Mouse (Mus musculus) cerebellum, adult 8-10 months (tissue): ENCODE data around the gene Msln.
"Not testable (repeated sequence)": the region's sequence is repeated elsewhere in the genome, so short reads cannot be mapped to it uniquely, and the experiment has no call there.

Experiments
- DNase-seq: peaks from one replicate; pipeline ENCODE4 v3.0.0; 2022

The Msln gene

DNA sequence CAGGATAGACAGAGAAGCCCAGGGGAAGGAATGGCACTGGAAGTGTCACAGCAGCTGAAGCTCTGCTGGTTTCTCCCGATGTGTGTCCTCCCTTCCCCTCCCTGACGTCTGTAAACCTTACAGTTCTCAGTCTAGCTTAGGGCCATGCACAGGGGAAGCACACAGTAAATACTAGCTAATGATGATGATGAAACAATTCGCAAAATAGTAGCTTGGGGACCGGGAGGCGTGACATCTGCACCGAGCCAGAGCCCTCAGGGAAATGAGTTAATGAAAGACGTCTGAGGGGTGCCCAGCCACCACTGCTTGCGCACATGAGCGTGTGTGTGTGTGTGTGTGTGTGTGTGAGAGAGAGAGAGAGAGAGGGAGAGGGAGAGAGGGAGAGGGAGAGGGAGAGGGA is 15.2 kb upstream of the Msln start:
- DNase-seq = no peak

GRCm38 (mm10) chr17:25765886-25766285 is 11.7 kb upstream of the Msln start:
- no peak for DNase-seq

DNA sequence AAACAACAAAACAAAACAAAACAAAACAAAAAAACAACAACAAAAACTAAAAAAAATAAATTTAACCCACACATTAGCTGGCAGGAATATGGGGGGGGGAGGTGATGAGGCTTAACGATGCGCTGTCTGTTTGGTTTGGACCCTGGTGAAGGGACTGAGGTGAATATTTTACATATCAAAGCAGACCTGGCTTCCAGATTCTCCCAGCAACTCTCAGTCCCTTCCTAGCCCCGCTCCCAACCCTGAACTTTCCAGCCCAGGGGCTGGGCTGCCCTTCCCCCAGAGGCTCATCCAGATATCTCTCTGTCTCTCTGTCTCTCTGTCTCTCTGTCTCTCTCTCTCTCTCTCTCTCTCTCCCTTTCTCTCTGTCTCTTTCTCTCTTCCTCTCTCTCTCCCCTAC is 8.4 kb upstream of the Msln start:
- no peak for DNase-seq

DNA sequence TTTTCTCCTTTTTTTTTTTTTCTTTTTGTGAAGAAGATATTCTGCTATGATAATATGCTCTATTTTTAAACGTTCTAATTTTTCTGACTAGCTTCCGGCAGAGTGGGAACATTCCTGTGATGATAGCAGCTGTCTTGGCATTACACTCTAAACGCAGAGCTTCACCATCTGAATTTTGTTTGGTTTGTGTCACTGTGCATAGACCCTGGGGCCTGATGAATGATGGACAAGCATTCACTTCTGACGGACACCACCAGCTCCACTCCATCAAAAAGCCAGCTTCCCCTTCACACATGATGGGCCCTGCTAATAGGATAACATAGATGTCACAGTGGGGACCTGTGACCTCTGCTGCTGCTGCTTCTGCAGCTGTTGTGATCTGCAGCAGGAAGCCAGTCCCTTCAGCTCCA is 7.4 kb upstream of the Msln start:
- no peak for DNase-seq

GRCm38 (mm10) chr17:25760148-25760547 is 6.0 kb upstream of the Msln start:
- DNase-seq = no peak

DNA sequence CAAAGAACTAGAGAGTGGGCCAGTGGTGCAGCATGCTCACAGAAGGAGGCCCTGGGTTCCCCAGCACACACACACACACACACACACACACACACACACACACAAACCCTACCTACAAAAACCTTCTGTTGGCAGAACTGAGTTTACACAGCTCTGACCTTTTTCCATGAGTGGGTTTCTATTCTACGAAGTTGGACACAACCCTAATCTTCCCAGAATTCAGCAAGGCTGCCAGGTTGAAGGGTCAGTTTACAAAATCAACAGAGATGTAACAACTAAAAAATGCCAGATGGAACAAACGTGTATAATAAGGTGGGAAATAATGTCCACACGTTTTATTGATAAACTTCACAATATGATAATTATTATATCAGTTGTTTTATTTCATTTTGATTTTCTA is 3.5 kb upstream of the Msln start:
- no peak for DNase-seq

DNA sequence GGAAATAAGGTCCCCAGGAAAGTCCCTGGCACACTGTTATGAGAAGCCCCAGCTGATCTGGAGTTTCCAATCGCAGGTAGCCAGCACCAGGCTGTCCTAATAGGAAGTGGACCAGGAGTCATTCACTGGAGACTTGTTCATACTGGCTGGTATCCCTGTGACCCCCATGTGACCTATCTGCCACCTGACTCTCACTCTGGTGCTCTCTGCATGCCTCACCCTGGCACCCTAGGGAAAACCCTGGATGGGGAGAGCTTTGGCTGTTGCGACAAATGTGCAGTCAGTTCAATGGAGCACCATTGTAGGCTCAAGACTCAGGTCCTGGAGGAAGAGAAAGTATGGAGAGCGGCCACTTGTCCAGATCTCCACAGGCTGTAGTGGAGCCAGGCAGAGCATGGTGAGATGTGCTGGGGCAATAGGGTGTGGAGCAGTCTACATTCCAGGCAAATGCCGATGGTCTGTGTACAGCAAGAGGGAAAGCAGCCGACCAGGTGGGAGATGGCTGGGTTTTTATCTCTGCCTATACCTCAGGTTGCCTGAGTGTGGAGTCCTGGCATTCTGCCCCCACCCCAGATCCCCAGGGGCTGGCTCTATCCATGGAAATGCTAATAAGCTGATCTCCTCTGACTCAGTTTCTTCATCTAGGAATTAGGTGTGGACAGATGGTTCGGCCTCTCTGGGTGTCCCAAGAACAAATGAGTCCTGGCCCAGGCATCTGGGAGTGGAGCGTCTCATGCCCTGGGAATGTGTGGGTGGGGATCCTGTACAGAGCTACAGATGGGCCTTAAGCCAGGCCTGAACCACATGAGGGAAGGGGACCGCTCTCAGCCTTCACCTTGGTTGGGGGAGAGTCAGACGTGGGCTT is 2.4 kb upstream of the Msln start:
- no peak for DNase-seq

DNA sequence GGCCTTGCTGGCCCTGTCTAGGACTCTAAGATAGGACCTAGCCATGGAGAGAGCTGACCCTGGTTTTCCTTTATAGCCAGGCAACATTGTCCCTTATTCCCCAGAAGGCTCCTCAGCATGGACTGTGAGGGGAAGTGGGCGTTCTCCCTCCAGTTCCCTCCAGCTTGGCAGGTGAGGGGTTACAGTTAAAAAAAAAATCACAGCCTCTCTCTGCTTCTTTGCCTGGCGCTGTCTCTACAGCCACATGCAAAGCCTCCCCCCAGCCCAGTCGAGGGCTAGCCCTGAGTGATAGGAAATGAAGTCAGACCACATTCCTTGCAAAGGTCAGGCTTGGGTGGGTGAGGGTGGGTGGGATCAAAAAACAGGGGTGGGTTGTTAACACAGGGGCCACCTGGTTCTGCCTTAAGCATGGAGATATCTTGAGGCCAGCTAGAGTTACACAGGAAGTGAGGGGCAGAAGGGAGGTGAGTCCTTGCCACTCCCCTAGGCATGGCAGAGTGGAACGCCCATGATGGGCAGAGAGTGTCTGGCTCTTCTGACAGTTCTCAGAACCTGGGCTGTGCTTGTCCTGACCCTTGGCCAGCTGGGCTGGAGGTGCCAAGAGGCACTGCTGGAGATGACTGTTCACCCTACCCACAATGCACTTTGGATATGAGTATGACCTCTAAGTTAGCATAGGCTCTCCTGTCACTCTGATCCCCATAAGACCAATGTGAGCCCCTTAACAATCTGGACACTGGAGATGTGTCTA is 1.6 kb upstream of the Msln start:
- DNase-seq = no peak

- DNase-seq = no peak
Measured at GRCm38 (mm10) chr17:25755086-25755485, 908 bp upstream of the Msln start.

DNA sequence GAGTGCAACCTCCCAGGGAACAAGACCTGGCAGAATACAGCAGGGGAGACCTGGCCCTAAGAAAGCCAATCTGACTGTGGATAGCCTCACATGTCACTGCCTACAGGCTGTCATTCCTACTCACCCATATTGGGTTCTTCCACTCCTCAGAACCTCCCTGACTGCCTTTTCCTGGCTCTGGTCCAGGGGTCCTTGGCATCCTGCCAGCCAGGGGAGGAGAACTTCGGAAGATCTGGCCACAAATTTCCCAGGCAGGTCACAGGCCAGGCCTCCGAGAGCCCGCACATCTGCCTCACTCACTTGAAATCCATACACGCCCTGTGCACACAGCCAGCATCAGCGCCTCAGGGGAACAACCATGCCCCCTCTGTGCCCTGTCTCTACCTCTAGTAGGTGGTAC is 2.7 kb downstream of the Msln start:
- DNase-seq = no peak

GRCm38 (mm10) chr17:25749314-25749713 is 4.9 kb downstream of the Msln start:
- no peak for DNase-seq

- no peak for DNase-seq
Measured at GRCm38 (mm10) chr17:25748238-25748637, 5.9 kb downstream of the Msln start.

DNA sequence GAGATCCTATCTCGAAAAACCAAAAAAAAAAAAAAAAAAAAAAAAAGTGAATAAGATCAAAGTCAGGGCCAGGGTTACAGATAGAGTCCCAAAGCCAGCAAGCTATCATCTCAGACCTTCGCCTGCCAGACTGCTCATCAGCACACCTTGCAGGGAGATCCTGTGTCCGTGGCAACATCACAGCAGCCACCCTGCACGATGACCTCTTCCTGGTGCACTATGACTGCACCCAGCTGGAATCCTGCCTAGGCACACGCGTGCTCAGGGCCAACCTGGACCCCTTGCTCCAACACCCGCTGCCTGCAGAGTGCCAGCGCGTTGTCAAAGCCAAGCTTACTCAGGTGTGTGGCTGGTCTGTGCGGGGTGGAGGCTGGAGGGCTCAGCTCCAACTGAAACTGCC is 9.9 kb downstream of the Msln start:
- no peak for DNase-seq

DNA sequence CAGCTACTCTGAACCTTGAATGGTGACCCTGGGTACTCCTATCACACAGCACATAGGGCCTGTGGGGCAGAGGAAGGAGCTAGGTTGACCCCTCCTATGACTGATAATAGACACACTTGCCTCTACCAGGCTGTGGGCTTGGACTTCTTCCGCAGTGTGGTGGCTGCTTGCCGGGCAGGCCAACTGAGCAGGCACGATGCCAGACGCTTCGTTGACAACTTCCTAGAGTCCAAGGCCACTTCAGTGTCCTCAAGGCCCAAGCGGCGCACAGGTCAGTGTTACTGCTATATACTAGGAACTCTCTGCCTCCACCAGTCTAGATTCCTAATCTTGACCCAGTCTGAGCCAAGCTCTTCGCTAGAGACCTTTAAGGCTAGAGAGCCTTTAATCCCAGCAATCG is 10.3 kb downstream of the Msln start:
- no peak for DNase-seq

- DNase-seq = not testable (repeated sequence)
Measured at GRCm38 (mm10) chr17:25741471-25741870, 12.7 kb downstream of the Msln start.

DNA sequence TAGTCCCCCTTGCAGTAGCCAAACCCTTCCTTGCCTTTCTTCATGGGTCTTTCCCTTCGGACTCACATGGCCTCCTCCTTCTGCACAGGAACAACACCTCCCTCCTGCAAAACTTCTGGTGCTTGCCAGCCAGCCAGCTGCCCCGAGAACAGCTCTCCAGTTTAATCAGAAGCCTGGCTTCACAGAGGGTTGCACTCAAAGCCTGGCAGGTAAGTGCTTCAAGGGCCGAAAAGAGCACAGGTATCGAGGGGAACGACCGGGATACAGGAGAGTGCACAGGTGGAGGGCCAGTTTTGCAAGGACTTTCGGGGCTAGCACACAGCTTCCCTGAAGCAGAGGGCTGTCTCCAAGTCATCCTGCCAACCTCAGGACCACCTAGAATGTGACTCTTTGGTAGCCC is 15.3 kb downstream of the Msln start:
- no peak for DNase-seq

- no peak for DNase-seq
Measured at GRCm38 (mm10) chr17:25735745-25736144, 18.4 kb downstream of the Msln start, which contains the start of gene Mslnl. Mslnl (plus strand) TSS chr17:25736042.

GRCm38 (mm10) chr17:25735246-25735645 is 18.9 kb downstream of the Msln start:
- DNase-seq = no peak

GRCm38 (mm10) chr17:25732082-25732481 is 22.1 kb downstream of the Msln start:
- peak; percentile 83 for DNase-seq

DNA sequence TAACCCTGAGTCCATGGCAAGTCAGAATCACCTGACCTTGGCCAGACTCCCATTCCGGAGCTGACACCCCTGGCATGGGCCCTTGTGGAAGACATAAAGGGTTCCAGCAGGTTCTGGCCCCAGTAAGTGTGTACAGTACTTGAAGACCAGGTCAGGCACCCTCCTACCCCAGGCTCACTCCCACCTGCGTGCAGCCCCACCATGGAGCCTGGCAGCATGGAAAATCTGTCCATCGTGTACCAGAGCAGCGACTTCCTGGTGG is 26.2 kb downstream of the Msln start:
- DNase-seq = no peak

DNA sequence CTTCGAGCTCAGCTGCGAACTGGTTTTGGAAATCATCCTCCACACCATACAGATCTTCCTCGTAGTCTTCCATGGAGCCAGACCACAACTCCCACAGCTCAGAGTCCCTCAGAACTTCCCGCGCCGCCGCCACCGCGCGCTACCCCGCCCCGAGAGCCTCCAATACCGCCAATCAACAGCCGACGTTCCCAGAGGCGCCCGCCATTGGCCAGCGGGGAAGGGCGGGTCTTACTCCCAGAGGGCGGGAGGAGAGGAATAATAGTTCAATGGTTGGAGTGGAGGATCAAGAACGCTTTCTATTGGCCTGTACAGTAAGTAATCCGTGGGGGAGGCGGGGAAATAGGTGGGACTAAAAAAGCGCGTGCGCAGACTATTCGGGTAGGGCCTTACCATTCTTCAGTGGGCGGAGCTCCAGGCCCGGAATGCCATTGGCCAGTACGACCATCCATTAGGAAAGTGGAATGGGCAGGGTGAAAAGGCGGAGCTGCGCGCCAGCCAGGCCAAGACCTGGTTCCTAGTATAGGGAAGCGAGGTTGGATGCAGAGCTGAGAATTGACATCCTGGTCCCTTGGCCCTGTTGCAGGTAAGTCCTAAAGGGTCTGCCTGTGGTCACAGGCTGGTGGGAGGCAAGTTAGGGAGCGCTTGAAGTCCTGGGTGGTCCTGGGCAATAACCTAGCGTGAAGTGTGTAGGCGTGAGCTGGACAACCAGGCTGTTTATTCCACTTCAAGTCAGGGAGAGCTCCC is 26.7 kb downstream of the Msln start, which contains the start of the genes Chtf18 and Rpusd1:
Gene Chtf18 (minus strand): TSS at position 155 of the 744 bp plus-strand sequence.
Gene Rpusd1 (plus strand): TSS at position 406 of the 744 bp plus-strand sequence.
- peak; percentile 99 for DNase-seq

DNA sequence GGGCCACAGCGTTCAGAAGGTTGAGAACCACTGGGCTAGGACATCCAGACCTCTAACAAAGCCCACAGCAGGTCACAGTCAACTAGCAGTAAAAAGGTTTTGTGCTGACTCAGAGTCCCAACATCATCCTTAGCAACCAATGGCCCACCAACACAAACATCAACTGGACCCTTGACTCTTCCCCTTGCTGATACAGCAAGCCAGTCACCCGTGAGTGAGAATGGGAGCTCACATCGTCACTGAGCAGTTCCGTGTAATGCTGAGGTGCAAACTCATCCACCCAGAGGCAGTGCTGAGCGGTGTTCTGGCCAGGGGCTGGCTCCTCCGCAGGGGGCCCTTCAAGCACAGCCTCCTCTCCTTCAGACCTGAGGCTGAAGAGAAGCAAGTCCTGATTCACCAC is 28.9 kb downstream of the Msln start:
- no peak for DNase-seq

GRCm38 (mm10) chr17:25723919-25724318 is 30.3 kb downstream of the Msln start:
- no peak for DNase-seq

DNA sequence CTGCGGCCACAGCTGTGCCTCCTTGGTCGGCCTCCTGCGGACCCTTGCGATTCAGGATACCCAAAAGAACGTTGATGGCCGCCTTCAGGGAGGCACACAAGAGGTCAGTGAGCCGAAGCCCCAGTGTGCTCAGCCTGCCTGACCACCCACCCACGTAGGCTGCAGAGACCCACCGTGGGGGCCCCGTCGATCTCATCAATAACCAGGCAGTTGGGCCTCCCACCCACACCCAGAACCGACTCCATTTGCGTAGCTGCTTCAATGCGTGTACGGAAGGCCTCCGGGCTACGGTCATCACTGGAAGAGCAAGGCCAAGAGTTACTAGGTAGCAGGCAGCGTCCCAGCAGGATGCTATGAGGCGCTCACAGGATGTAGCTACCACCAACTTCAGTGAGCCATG is 30.7 kb downstream of the Msln start:
- DNase-seq = no peak
